Mouse (Mus musculus) liver, embryonic 14.5 days (tissue): Measurements from ENCODE around the gene Atp6v1c2.

ENCODE experiments used
- CTCF ChIP-seq: IDR thresholded peaks from 2 replicates; pipeline ENCODE4 v1.5.1; 2016; ENCODE audit warnings: antibody characterized with exemption, low read depth, control low read depth
- EP300 ChIP-seq: IDR thresholded peaks from 2 replicates; pipeline ENCODE4 v1.6.1; 2016; ENCODE audit warnings: antibody characterized with exemption, low read depth

GRCm38 (mm10) chr12:17241614-17242013, 87.5 kb downstream of the Atp6v1c2 start:
- no peak for TF ChIP-seq EP300
- TF ChIP-seq CTCF, result no peak
